Mouse (Mus musculus): Measurements from ENCODE around the gene Acsm2. TPM values are rescaled to one million over a fixed set of nuclear protein-coding genes. Genes with fewer than 3 reads are reported as not detected.

The Acsm2 gene
- polyA plus RNA-seq, 1 experiment from 2014 or later = not detected

DNA sequence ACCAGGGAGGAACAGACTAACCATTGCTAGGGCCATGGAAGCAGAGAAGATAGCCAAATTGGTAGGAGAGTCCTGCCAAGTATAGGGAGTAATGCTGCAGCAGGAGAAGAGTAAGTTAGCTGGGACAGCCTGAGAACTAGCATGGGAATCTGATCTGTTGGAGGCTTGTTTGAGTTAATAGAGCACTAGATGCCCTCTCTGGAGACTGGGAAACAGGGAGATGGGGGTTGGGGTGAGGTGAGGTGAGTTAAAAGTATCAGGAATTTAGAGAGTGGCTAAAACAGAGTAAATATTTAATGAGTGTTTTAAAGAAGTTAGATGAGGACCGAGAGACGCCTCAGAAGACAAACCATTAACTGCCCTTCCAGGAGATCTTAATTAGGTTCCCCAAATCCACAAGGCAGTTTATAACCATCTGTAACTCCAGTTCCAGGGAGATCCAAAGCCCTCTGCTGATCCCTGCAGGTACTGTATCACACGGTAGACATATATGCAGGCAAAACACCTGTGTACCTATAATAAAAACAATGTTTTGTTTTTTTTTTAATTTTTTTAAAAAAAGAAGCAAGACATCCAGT is 40.5 kb downstream of the Acsm2 start:
- no peak for ATAC-seq (ENCODE audit: insufficient number of reproducible peaks, insufficient read depth, low FRiP score, low TSS enrichment)
- no peak overlapping the region for H3K27ac ChIP-seq
- H3K4me2 ChIP-seq (replicated peaks) = no peak overlapping the region
- no peak overlapping the region for H3K9ac ChIP-seq
- no peak overlapping the region for H3K4me3 ChIP-seq
- H3K27me3 ChIP-seq = no peaks in the 10 kb centered on the region
- H3K9me3 ChIP-seq = no peaks in the 10 kb centered on the region
- H3K36me3 ChIP-seq = no peaks in the 10 kb centered on the region
- 73% methylated on average over 3 of the region's 3 CpGs for WGBS
- H3K4me1 ChIP-seq = no peaks in the 10 kb centered on the region

DNA sequence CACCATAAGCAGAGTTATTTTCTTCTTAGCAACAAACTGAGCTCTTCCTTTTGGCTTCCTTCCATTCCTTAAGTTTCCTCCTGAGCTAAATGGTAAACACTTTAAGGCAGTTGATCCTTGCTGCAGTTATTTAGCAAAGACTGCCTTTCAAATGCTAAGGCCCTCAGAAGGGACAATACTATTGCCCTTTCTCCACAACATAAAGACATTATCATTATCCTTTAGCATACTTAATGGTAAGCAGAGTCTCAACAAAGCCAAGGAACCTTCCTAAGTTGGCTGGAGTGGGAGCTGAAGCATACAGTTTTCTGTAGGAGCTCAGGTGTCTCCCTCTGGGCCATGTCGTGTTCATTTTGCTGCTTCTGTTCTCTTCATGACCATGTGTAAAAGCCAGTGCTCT is 41.2 kb downstream of the Acsm2 start:
- Histone ChIP-seq H3K4me2 (replicated peaks) (no peak overlapping the region), H3K9ac (no peak overlapping the region), H3K27ac (no peak overlapping the region), H3K4me3 (no peak overlapping the region), H3K4me1 (no peaks in the 10 kb centered on the region), H3K36me3 (no peaks in the 10 kb centered on the region), H3K9me3 (no peaks in the 10 kb centered on the region), H3K27me3 (no peaks in the 10 kb centered on the region)
- no peak for ATAC-seq (ENCODE audit: insufficient number of reproducible peaks, insufficient read depth, low FRiP score, low TSS enrichment)
- WGBS = 15% methylated on average over 1 of the region's 1 CpGs

DNA sequence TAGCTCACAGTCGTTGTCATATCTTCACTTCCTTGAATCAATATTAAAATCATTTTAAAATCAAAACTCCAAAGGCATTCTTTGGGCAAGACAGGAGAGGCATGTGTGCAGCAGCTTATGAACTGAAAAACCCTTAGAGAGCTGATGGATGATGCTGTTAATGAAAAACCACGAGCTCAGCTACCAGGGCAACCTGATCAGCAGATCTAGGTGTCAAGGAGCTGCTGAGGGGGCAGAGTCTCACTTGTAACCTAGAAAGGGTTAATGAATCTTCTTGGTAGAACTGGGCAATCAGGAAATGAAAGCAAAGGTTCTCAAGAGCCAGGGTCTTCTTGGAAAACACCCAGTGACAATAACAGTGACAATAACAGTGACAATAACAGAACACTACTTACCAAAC is 42.4 kb downstream of the Acsm2 start:
- no peak for ATAC-seq (ENCODE audit: insufficient number of reproducible peaks, insufficient read depth, low FRiP score, low TSS enrichment)
- WGBS = 62% methylated on average over 2 of the region's 2 CpGs
- no peaks in the 10 kb centered on the region for H3K36me3 ChIP-seq
- H3K4me1 ChIP-seq = no peaks in the 10 kb centered on the region
- no peak overlapping the region for H3K4me3 ChIP-seq
- no peak overlapping the region for H3K4me2 ChIP-seq (replicated peaks)
- H3K27ac ChIP-seq = no peak overlapping the region
- H3K27me3 ChIP-seq = no peaks in the 10 kb centered on the region
- H3K9me3 ChIP-seq = no peaks in the 10 kb centered on the region
- H3K9ac ChIP-seq = no peak overlapping the region

DNA sequence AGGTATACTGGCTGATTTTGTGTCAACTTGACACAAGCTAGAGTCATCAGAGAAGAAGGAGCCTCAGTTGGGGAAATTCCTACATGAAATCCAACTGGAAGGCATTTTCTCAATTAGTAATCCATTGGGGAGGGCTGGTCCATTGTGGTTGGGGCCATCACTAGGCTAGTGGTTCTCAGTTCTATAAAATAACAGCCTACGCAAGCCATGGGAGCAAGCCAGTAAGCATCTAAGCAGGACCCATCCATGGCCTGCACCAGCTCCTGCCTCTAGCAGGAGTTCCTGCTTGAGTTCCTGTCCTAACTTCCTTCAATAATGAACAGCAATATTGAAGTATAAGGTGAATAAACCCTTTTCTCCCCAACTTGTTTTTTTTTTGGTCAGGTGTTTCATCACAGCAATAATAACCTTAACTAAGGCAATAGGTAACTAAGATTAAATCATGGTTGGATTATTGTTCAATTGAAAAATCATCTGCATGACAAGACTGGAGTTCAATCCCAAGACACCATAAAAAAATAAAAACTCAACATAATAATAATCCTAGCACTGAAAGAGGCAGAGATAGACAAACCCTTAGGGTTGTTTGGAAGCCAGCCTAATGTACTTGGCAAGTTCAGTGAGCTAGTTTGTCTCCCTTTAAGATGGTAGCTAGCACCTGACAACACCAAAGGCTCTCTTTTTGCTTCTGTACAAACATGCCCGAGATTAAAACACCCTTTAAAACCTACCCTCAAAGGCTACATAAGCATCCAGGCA is 47.2 kb downstream of the Acsm2 start:
- no peaks in the 10 kb centered on the region for H3K27me3 ChIP-seq
- H3K9me3 ChIP-seq = no peaks in the 10 kb centered on the region
- no peak overlapping the region for H3K4me2 ChIP-seq (replicated peaks)
- H3K4me1 ChIP-seq = no peaks in the 10 kb centered on the region
- 85% methylated on average over 2 of the region's 2 CpGs for WGBS
- H3K27ac ChIP-seq = no peak overlapping the region
- no peak overlapping the region for H3K9ac ChIP-seq
- no peak overlapping the region for H3K4me3 ChIP-seq
- ATAC-seq (ENCODE audit: insufficient number of reproducible peaks, insufficient read depth, low FRiP score, low TSS enrichment) = no peak
- H3K36me3 ChIP-seq = no peaks in the 10 kb centered on the region

DNA sequence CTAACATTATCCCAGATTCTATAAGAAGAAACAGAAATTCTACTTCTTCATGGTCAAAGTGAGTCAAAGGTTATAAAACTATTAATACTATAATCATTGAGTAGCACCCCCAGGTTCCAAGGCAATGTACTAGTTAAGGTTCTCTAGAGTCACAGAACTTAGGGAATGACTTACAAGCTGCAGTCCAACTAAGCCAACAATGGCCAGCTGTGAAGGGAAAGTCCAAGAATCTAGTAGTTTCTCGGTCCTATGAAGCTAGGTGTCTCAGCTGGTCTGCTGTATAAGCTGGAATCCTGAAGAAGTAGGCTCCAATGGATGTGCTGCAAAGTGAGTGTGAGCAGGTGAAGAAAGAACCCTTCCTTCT is 47.8 kb downstream of the Acsm2 start:
- Histone ChIP-seq H3K9me3 (no peaks in the 10 kb centered on the region), H3K27ac (no peak overlapping the region), H3K4me1 (no peaks in the 10 kb centered on the region), H3K4me2 (replicated peaks) (no peak overlapping the region), H3K9ac (no peak overlapping the region), H3K27me3 (no peaks in the 10 kb centered on the region), H3K4me3 (no peak overlapping the region), H3K36me3 (no peaks in the 10 kb centered on the region)
- no peak for ATAC-seq (ENCODE audit: insufficient number of reproducible peaks, insufficient read depth, low FRiP score, low TSS enrichment)
- WGBS = 82% methylated on average over 1 of the region's 1 CpGs

DNA sequence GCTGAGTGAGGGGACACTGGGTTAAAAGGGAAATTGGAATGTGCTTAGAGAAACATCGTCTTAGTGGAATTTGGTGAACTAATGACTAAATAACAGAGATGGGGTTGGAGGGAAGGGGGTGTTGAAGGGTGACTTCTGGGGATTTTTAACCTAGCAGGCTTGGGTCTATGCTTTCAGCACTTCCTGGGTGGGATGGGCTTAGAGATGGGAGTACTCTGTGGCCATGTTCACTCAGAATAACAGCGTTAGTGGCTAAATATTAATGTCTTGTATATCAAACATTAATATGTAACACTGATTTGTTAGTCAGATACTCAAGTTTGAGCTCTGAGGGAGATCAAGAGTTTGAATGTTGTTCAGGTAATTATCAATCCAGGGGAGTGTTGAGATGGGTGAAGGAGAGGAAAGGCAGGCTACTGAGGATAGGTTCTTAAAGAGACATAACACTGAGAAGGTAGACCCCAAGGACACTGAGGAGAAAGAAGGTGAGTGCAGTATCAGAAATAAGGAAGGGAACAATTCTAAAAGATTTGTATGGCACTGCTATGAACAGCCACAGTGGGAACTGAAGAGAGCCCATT is 50.9 kb downstream of the Acsm2 start:
- Histone ChIP-seq H3K4me3 (no peak overlapping the region), H3K4me2 (replicated peaks) (no peak overlapping the region), H3K27ac (no peak overlapping the region), H3K27me3 (no peaks in the 10 kb centered on the region), H3K36me3 (no peaks in the 10 kb centered on the region), H3K9me3 (no peaks in the 10 kb centered on the region), H3K9ac (no peak overlapping the region), H3K4me1 (no peaks in the 10 kb centered on the region)
- WGBS = 73% methylated on average over 2 of the region's 2 CpGs
- no peak for ATAC-seq (ENCODE audit: insufficient number of reproducible peaks, insufficient read depth, low FRiP score, low TSS enrichment)

DNA sequence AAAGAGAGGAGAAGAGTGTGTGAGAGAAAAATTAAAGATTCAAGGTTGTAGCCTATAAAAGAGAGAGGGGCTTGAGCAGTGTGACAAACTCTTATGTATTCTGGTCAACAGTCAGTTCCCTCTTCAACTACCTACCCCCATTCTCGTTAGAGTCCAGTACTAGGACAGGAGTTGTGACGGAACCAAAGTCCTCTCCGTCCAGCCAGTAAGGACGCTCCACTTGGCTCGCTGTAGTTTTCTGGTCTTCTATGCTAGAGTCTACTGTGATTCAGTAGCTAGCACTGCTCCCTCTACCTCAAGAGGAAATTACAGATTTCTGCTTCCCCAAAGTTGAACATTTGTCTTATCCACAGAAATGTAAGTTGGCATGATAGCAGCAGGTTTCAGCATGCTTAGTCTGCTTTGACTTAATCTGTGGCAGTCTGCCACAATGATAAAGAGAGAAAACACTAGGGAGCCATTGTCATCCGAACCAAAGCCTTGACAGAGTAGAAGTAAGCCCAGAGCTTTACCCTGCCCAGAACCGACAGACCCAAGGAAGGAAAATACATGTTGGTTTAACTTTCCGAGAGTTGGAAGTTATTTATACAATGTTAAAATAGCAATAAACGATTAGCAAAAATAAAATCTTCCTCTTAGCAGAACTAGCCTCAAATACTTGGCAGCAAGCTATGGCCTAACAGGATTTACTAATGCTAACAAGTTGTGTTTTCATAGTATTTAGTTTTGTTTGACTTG is 52.0 kb downstream of the Acsm2 start:
- H3K4me1 ChIP-seq = no peaks in the 10 kb centered on the region
- H3K27me3 ChIP-seq = no peaks in the 10 kb centered on the region
- no peak overlapping the region for H3K9ac ChIP-seq
- 73% methylated on average over 9 of the region's 9 CpGs for WGBS
- H3K27ac ChIP-seq = no peak overlapping the region
- no peak for ATAC-seq (ENCODE audit: insufficient number of reproducible peaks, insufficient read depth, low FRiP score, low TSS enrichment)
- H3K9me3 ChIP-seq = no peaks in the 10 kb centered on the region
- no peak overlapping the region for H3K4me2 ChIP-seq (replicated peaks)
- no peak overlapping the region for H3K4me3 ChIP-seq
- no peaks in the 10 kb centered on the region for H3K36me3 ChIP-seq

DNA sequence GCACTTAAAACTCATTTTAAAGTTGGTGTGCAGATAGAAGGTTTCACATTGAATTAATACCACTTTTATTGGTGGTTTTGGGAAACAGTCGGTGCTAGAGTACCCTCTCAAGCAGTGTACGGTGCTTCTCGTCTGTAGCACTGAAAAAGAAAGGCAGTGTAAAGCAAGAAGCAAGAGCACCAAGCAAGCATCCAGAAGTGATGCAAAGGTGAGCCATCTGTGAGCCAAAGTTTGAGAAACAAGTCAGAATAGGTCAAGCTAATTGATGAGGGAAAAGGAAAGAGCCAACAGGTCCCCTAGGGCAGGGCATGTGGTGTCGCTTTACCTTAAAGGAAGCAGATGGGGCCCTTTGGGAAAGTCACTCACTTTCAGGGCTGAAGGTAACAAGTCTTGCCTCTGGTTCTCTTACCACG is 52.5 kb downstream of the Acsm2 start, which contains the start of gene Acsm1:
Gene Acsm1 (plus strand): TSS at position 363 of the 413 bp plus-strand sequence.
- 57% methylated on average over 5 of the region's 5 CpGs for WGBS
- Histone ChIP-seq H3K4me3 (no peak within 1 kb of the TSS), H3K9me3 (no peaks in the 10 kb centered on the region), H3K27me3 (no peaks in the 10 kb centered on the region), H3K4me1 (no peaks in the 10 kb centered on the region), H3K27ac (no peak within 1 kb of the TSS), H3K9ac (no peak within 1 kb of the TSS), H3K36me3 (no peaks in the 10 kb centered on the region), H3K4me2 (replicated peaks) (no peak within 1 kb of the TSS)
- no peak for ATAC-seq (ENCODE audit: insufficient number of reproducible peaks, insufficient read depth, low FRiP score, low TSS enrichment)

DNA sequence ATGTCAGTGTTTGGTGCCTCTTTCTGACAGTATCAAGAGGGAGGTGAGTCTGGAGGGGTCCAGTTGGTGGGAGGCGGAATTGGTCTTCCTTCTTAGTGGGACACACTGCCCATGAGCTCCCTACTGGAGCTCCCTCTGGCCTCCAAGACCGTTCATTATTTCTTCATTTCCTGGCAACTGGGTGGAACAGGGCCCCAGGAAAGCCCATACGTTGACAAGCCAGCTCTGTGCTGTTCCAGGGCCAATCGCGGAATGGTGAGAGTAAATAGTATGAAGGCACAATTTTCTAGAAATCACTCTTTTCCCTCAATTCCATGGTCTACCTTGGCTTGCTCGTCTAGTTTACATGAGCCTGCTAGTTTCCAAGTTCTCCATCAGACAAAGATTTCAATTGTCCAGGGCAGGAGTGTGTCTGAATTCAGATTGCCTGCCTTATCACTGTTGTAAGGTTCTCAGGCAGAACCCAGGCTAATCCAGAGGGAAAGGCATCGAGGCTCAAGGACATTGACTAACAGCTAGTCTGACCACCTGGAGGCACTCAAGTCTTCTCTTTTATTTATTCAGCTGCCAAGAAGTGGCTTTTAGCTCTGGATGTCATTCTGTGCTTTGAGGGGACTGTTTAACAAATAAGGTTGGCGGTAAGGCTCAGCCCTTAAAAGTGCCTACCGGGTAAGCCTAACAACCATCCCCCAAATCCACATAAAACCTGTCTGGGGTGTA is 53.8 kb downstream of the Acsm2 start:
- no peaks in the 10 kb centered on the region for H3K4me1 ChIP-seq
- WGBS = 81% methylated on average over 9 of the region's 9 CpGs
- H3K9ac ChIP-seq = no peak overlapping the region
- H3K27me3 ChIP-seq = no peaks in the 10 kb centered on the region
- H3K4me3 ChIP-seq = no peak overlapping the region
- H3K36me3 ChIP-seq = no peaks in the 10 kb centered on the region
- no peak for ATAC-seq (ENCODE audit: insufficient number of reproducible peaks, insufficient read depth, low FRiP score, low TSS enrichment)
- H3K4me2 ChIP-seq (replicated peaks) = no peak overlapping the region
- H3K9me3 ChIP-seq = no peaks in the 10 kb centered on the region
- no peak overlapping the region for H3K27ac ChIP-seq

DNA sequence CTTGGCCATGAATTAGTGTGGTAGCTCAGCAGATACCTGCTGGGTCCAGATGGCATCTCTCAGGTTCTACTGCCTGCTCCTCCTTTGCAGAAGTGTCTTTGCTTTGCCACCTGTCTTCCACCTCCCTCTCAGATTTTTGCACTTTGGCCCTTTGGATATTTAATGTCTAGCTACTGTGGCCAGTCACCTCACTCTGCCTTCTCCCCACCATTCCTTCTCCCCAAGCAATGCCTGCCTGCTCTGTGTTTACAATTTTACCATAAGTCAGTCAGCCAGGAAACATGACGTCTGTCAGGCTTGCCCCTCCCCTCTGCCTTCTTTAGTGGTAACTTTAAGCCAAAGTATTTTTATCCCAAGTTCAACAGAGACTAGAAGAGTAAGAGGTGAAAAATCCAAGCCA is 62.4 kb downstream of the Acsm2 start:
- Histone ChIP-seq H3K4me3 (no peak overlapping the region), H3K4me1 (no peaks in the 10 kb centered on the region), H3K9me3 (no peaks in the 10 kb centered on the region), H3K27ac (no peak overlapping the region), H3K9ac (no peak overlapping the region), H3K36me3 (no peaks in the 10 kb centered on the region), H3K4me2 (replicated peaks) (no peak overlapping the region), H3K27me3 (no peaks in the 10 kb centered on the region)
- WGBS = 26% methylated on average over 1 of the region's 1 CpGs
- ATAC-seq (ENCODE audit: insufficient number of reproducible peaks, insufficient read depth, low FRiP score, low TSS enrichment) = no peak

DNA sequence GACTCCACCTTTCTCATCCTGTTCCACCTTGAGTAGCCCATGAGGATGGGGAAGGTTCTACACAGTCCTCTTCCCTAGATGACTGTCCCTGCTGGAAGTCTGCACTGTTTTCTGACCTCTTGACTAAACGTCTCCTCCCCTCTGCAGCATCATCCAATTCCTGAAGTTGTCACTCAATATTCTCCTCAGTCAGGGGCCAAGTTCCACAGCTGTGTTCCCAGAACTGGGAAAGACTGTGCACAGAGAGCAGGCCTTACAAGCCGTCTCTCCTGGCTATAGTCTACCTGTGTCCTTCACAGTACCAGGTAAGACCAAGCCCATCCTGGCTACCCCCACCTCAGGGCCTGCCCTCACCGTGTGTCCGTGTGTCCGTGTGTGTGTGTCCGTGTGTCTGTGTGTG is 63.5 kb downstream of the Acsm2 start:
- Histone ChIP-seq H3K36me3 (no peaks in the 10 kb centered on the region), H3K27me3 (no peaks in the 10 kb centered on the region), H3K27ac (no peak overlapping the region), H3K9ac (no peak overlapping the region), H3K4me1 (no peaks in the 10 kb centered on the region), H3K4me3 (no peak overlapping the region), H3K9me3 (no peaks in the 10 kb centered on the region), H3K4me2 (replicated peaks) (no peak overlapping the region)
- ATAC-seq (ENCODE audit: insufficient number of reproducible peaks, insufficient read depth, low FRiP score, low TSS enrichment) = no peak
- 89% methylated on average over 6 of the region's 6 CpGs for WGBS
